ENCODE assay signal across 8 mouse cellular contexts in the genomic region with DNA sequence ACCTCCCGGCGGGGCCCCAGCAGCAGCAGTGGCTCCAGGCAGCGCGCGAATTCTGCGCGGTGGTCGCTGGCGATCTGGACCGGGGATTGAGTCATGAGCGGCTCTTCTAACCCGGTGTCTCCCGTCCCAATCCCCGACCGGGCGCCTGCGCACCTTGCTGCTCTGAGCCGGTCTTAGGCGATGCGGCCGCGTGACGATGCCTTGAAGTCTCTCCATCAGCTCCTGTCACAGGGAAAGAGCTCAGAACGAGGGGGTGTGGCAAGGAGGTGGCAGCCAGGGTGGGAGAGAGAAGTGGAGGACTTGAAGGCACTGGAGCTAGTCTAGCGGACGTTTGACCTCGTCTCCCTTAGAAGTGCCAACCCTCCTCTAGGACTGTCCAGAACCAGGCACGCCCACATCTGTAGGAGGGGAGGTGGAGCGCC. TPM values are rescaled to one million over a fixed set of nuclear protein-coding genes. Genes with fewer than 3 reads are reported as not detected.
DNase-seq lines count a peak whose midpoint lies in the region; ATAC-seq and TF ChIP-seq lines count a peak whose summit lies in the region.

No protein-coding gene starts in this region.

- H3K9me3 ChIP-seq in kidney, embryonic 16.5 days (ENCODE audit: low read length), result no peaks in the 10 kb centered on the region
- H3K9me3 ChIP-seq in liver, postnatal 0 days (ENCODE audit: low read length), result no peaks in the 10 kb centered on the region
- no peaks in the 10 kb centered on the region for H3K9me3 ChIP-seq in stomach, embryonic 14.5 days (ENCODE audit: control insufficient read depth, low read depth, low read length)

- peak overlapping the region; percentile 64 for H3K4me2 ChIP-seq in kidney, embryonic 16.5 days (replicated peaks; ENCODE audit: low read depth, low read length)
- peak overlapping the region; percentile 58 for H3K4me2 ChIP-seq in liver, postnatal 0 days (ENCODE audit: low read depth, low read length)
- H3K4me2 ChIP-seq in stomach, embryonic 14.5 days (replicated peaks; ENCODE audit: low read depth, low read length), result peak overlapping the region; percentile 60

- DNase-seq in kidney, postnatal 14 days, result no peak
- no peak for DNase-seq in liver, postnatal 0 days
- DNase-seq in layer of hippocampus, postnatal 10 days (ENCODE audit: low spot score in 2 of 2), result no peak
- no peak for DNase-seq in spleen, postnatal 4 days (ENCODE audit: low spot score in 2 of 2)

- H3K4me3 ChIP-seq in kidney, embryonic 16.5 days (ENCODE audit: low read length), result peak overlapping the region; percentile 42
- H3K4me3 ChIP-seq in bone marrow macrophage, adult 2 months (ENCODE audit: insufficient read depth, low read length), result peak overlapping the region; percentile 51
- H3K4me3 ChIP-seq in liver, postnatal 0 days (ENCODE audit: low read depth, low read length), result peak overlapping the region; percentile 30
- H3K4me3 ChIP-seq in stomach, embryonic 14.5 days (ENCODE audit: low read depth, low read length), result peak overlapping the region; percentile 25

- no peaks in the 10 kb centered on the region for H3K36me3 ChIP-seq in kidney, embryonic 16.5 days (ENCODE audit: insufficient read depth, low read length)
- no peaks in the 10 kb centered on the region for H3K36me3 ChIP-seq in liver, postnatal 0 days (replicated peaks; ENCODE audit: insufficient read depth, low read length)
- no peaks in the 10 kb centered on the region for H3K36me3 ChIP-seq in stomach, embryonic 14.5 days (ENCODE audit: control insufficient read depth, insufficient read depth, low read length)

- H3K9ac ChIP-seq in kidney, embryonic 16.5 days (replicated peaks; ENCODE audit: low read length), result peak overlapping the region; percentile 48
- H3K9ac ChIP-seq in liver, postnatal 0 days (replicated peaks), result no peak overlapping the region
- no peak overlapping the region for H3K9ac ChIP-seq in stomach, embryonic 14.5 days (replicated peaks; ENCODE audit: low read depth, low read length)

- peak; percentile 69 for ATAC-seq in kidney, embryonic 16.5 days (ENCODE audit: low FRiP score, low TSS enrichment)
- ATAC-seq in granulocyte monocyte progenitor cell, adult 5-6 weeks (replicated peaks; ENCODE audit: poor library complexity, severe bottlenecking), result peak; percentile 23
- ATAC-seq in liver, postnatal 0 days, result no peak
- peak; percentile 33; the same call in 1 of the 2 replicates for ATAC-seq in stomach, embryonic 14.5 days (ENCODE audit: insufficient number of reproducible peaks, insufficient read depth, low FRiP score, low read depth)

- H3K4me1 ChIP-seq in kidney, embryonic 16.5 days (ENCODE audit: insufficient read depth, low read length), result peaks cover 32% of the 10 kb centered on the region
- H3K4me1 ChIP-seq in bone marrow macrophage, adult 2 months (ENCODE audit: control insufficient read depth, insufficient read depth, low read length), result no peaks in the 10 kb centered on the region
- peaks cover 2% of the 10 kb centered on the region; the same call in 1 of the 2 replicates for H3K4me1 ChIP-seq in liver, postnatal 0 days (ENCODE audit: insufficient read depth)
- peaks cover 13% of the 10 kb centered on the region; the same call in 1 of the 2 replicates for H3K4me1 ChIP-seq in stomach, embryonic 14.5 days (ENCODE audit: control insufficient read depth, insufficient read depth, low read length)

- under 1% methylated on average over 29 of the region's 29 CpGs for WGBS in kidney, embryonic 16.5 days
- WGBS in liver, postnatal 0 days (ENCODE audit: insufficient replicate concordance), result 1% methylated on average over 29 of the region's 29 CpGs
- under 1% methylated on average over 29 of the region's 29 CpGs for WGBS in stomach, embryonic 14.5 days

- H3K27ac ChIP-seq in kidney, embryonic 16.5 days (ENCODE audit: low read length), result no peak overlapping the region
- H3K27ac ChIP-seq in bone marrow macrophage, adult 2 months (ENCODE audit: insufficient read depth, low read depth, low read length), result no peak overlapping the region
- no peak overlapping the region for H3K27ac ChIP-seq in liver, postnatal 0 days (ENCODE audit: low read depth)
- H3K27ac ChIP-seq in stomach, embryonic 14.5 days (ENCODE audit: low read length), result no peak overlapping the region

- TF ChIP-seq CTCF in bone marrow macrophage, adult 2 months (IDR thresholded peaks at IDR 0.05; ENCODE audit: low read depth, low read length), result no peak
- no peak for TF ChIP-seq CTCF in liver, postnatal 0 days (IDR thresholded peaks at IDR 0.05; ENCODE audit: low read depth)

- TF ChIP-seq POLR2A in bone marrow macrophage, adult 2 months (IDR thresholded peaks at IDR 0.05; ENCODE audit: borderline replicate concordance, low read depth, low read length), result no peak

- H3K27me3 ChIP-seq in kidney, embryonic 16.5 days (ENCODE audit: insufficient read depth, low read length), result peaks cover 75% of the 10 kb centered on the region
- H3K27me3 ChIP-seq in liver, postnatal 0 days (ENCODE audit: insufficient read depth, low read length), result peaks cover 68% of the 10 kb centered on the region
- H3K27me3 ChIP-seq in stomach, embryonic 14.5 days (ENCODE audit: control insufficient read depth, insufficient read depth, low read length), result peaks cover 38% of the 10 kb centered on the region

- TF ChIP-seq EP300 in liver, postnatal 0 days (IDR thresholded peaks at IDR 0.05; ENCODE audit: low read depth), result no peak

RNA-seq across cellular contexts. Expression of a gene that starts 5.6 kb away (rescaled TPM):
- polyA plus RNA-seq in kidney, embryonic 16.5 days (2015; fragmentation: Nextera tagmentation; extraction: Ambion mirVana), result 1.2 and 1.6 TPM in 2 replicates
- not detected in 2 replicates for polyA plus RNA-seq in bone marrow macrophage, adult 2 months (2012; ENCODE audit: insufficient read depth, insufficient read length, missing spikeins)
- total RNA-seq in granulocyte monocyte progenitor cell, adult 5-6 weeks (2014; fragmentation: Nextera tagmentation), result not detected in 2 replicates
- not detected in 2 replicates for total RNA-seq in granulocyte monocyte progenitor cell, adult 5-6 weeks (2017)
- 0.13 TPM in 1 of 2 replicates, not detected in the other for polyA plus RNA-seq in liver, postnatal 0 days (2015; fragmentation: Nextera tagmentation; extraction: Ambion mirVana)
- 1.00 and 1.1 TPM in 2 replicates for polyA plus RNA-seq in stomach, embryonic 14.5 days (2014; fragmentation: Nextera tagmentation; extraction: Ambion mirVana)
- 1 to 10 TPM; 3.1 to 4.0 TPM for total RNA-seq in layer of hippocampus, postnatal 10 days (2021)

RNA-seq across cellular contexts. Expression of a gene that starts 12.3 kb away (rescaled TPM):
- polyA plus RNA-seq in kidney, embryonic 16.5 days (2015; fragmentation: Nextera tagmentation; extraction: Ambion mirVana), result 295 and 333 TPM in 2 replicates
- polyA plus RNA-seq in bone marrow macrophage, adult 2 months (2012; ENCODE audit: insufficient read depth, insufficient read length, missing spikeins), result 958 and 1,114 TPM in 2 replicates
- total RNA-seq in granulocyte monocyte progenitor cell, adult 5-6 weeks (2014; fragmentation: Nextera tagmentation), result 1,942 and 1,984 TPM in 2 replicates
- 2,435 and 2,975 TPM in 2 replicates for total RNA-seq in granulocyte monocyte progenitor cell, adult 5-6 weeks (2017)
- polyA plus RNA-seq in liver, postnatal 0 days (2015; fragmentation: Nextera tagmentation; extraction: Ambion mirVana), result 207 and 213 TPM in 2 replicates
- polyA plus RNA-seq in stomach, embryonic 14.5 days (2014; fragmentation: Nextera tagmentation; extraction: Ambion mirVana), result 483 and 497 TPM in 2 replicates
- total RNA-seq in layer of hippocampus, postnatal 10 days (2021), result 100 to 1,000 TPM; 283 to 319 TPM

RNA-seq across cellular contexts. Expression of a gene that starts 16.2 kb away (rescaled TPM):
- polyA plus RNA-seq in kidney, embryonic 16.5 days (2015; fragmentation: Nextera tagmentation; extraction: Ambion mirVana), result 32.0 and 32.6 TPM in 2 replicates
- polyA plus RNA-seq in bone marrow macrophage, adult 2 months (2012; ENCODE audit: insufficient read depth, insufficient read length, missing spikeins), result 14.0 and 19.7 TPM in 2 replicates
- 14.3 and 17.9 TPM in 2 replicates for total RNA-seq in granulocyte monocyte progenitor cell, adult 5-6 weeks (2014; fragmentation: Nextera tagmentation)
- total RNA-seq in granulocyte monocyte progenitor cell, adult 5-6 weeks (2017), result 13.0 and 13.9 TPM in 2 replicates
- 5.9 and 6.9 TPM in 2 replicates for polyA plus RNA-seq in liver, postnatal 0 days (2015; fragmentation: Nextera tagmentation; extraction: Ambion mirVana)
- polyA plus RNA-seq in stomach, embryonic 14.5 days (2014; fragmentation: Nextera tagmentation; extraction: Ambion mirVana), result 20.2 and 22.6 TPM in 2 replicates
- 10 to 100 TPM; 27.9 to 33.9 TPM for total RNA-seq in layer of hippocampus, postnatal 10 days (2021)

RNA-seq across cellular contexts. Expression of a gene that starts 21.8 kb away (rescaled TPM):
- not detected in 2 replicates for polyA plus RNA-seq in kidney, embryonic 16.5 days (2015; fragmentation: Nextera tagmentation; extraction: Ambion mirVana)
- not detected in 2 replicates for polyA plus RNA-seq in bone marrow macrophage, adult 2 months (2012; ENCODE audit: insufficient read depth, insufficient read length, missing spikeins)
- total RNA-seq in granulocyte monocyte progenitor cell, adult 5-6 weeks (2014; fragmentation: Nextera tagmentation), result not detected in 2 replicates
- not detected in 2 replicates for total RNA-seq in granulocyte monocyte progenitor cell, adult 5-6 weeks (2017)
- polyA plus RNA-seq in liver, postnatal 0 days (2015; fragmentation: Nextera tagmentation; extraction: Ambion mirVana), result not detected in 2 replicates
- 0.43 TPM in 1 of 2 replicates, not detected in the other for polyA plus RNA-seq in stomach, embryonic 14.5 days (2014; fragmentation: Nextera tagmentation; extraction: Ambion mirVana)
- total RNA-seq in layer of hippocampus, postnatal 10 days (2021), result not detected

RNA-seq across cellular contexts. Expression of a gene that starts 25.2 kb away (rescaled TPM):
- 0.12 and 0.35 TPM in 2 replicates for polyA plus RNA-seq in kidney, embryonic 16.5 days (2015; fragmentation: Nextera tagmentation; extraction: Ambion mirVana)
- 0.42 and 0.55 TPM in 2 replicates for polyA plus RNA-seq in bone marrow macrophage, adult 2 months (2012; ENCODE audit: insufficient read depth, insufficient read length, missing spikeins)
- total RNA-seq in granulocyte monocyte progenitor cell, adult 5-6 weeks (2014; fragmentation: Nextera tagmentation), result not detected in 2 replicates
- 0.04 TPM in 1 of 2 replicates, not detected in the other for total RNA-seq in granulocyte monocyte progenitor cell, adult 5-6 weeks (2017)
- 0.38 TPM in 1 of 2 replicates, not detected in the other for polyA plus RNA-seq in liver, postnatal 0 days (2015; fragmentation: Nextera tagmentation; extraction: Ambion mirVana)
- polyA plus RNA-seq in stomach, embryonic 14.5 days (2014; fragmentation: Nextera tagmentation; extraction: Ambion mirVana), result 0.39 and 0.81 TPM in 2 replicates
- 100 to 1,000 TPM; 189 to 192 TPM for total RNA-seq in layer of hippocampus, postnatal 10 days (2021)
